Mouse (Mus musculus) gastrocnemius, adult 18-20 months (tissue): ENCODE measurements around the gene 4930564D02Rik. TPM values are rescaled to one million over a fixed set of nuclear protein-coding genes. Genes with fewer than 3 reads are reported as not detected.

ENCODE experiments used
- DNase-seq: peaks from one replicate; pipeline ENCODE4 v3.0.0; 2021; ENCODE audit warnings: low spot score
- long read RNA-seq, 2 experiments: library from polyadenylated mRNA; stranded (forward); transcript quantifications; one replicate each; pipeline ENCODE4 v2.0.0; 2021
- total RNA-seq, 2 experiments: library from RNA; stranded (reverse); gene quantifications; 2 replicates each; pipeline ENCODE4 v1.2.3; 2021

Gene 4930564D02Rik
- not detected for total RNA-seq
- long read RNA-seq, experiment 1 = 0 reads
- long read RNA-seq, experiment 2 = 0 reads

DNA sequence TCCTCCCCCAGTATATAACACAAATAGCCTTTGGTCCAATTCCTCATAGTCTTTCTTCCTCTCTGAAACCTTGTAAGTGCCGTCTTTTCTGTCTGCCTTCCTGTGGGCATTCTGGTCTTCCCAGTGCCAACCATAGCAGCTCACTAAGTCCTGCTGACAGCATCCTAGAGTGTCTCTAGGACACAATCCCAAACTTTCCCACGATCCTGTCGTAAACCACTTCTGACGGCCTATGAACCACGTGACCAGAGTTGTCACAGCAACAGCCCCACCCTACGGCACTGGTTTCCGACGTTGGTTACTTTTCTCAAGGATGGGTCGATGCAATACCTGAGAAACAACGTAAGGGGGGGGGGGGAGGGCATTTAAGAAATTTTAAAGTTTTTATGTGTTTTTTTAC is at the start of gene 4930564D02Rik:
TSS of gene 4930564D02Rik (plus strand) at position 301 of the 400 bp plus-strand sequence.
- no peak for DNase-seq

DNA sequence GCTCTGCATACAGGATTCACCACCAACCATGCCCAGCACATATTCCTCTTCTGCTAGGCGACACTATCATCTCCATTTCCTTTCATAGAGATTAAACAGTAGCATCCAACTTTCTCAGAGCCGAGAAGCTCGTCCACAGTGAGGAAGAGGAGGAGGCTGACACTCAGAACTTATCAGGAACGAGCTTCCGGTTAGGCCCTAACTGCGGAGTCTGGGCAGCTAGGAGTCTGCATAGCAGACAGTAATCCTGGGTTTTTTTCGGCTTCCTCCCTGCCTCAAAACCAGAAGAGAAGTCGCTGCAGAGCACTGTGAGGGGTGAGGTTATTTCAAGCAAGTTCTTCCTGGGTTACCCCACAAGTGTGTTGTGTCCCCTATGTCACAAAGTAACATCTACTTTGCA is 49.3 kb upstream of the 4930564D02Rik start:
- no peak for DNase-seq

DNA sequence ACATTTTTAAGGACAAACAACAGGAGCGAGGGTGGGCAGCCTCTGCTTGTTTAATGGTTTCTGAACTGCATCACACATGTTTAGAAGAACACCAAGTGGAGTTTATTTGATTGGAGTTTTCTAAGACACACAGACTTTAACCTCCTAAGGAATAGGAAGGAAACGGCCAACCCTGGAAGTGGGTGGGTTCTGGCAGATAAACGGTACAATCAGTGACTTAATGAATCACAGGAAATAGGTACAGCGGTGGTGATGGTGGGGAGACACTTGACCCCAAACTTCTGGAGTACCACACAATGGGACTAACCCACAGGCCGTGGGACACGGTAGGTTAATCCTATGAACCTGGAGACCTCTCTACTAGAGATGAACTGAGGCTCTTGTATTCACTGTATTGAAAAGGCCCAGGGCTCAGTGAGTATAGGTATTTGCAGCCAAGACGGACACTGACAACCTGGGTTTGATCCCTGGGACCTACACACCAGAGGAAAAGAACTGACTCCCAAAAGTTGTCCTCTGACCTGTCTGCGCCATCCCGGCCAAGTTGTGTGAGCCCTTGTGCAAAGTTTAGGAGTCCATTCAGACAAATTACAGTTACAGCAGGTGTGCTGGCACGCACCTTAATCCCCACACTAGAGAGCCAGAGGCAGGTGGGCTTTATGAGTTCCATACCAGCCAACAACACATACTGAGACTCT is 48.4 kb upstream of the 4930564D02Rik start:
- no peak for DNase-seq

DNA sequence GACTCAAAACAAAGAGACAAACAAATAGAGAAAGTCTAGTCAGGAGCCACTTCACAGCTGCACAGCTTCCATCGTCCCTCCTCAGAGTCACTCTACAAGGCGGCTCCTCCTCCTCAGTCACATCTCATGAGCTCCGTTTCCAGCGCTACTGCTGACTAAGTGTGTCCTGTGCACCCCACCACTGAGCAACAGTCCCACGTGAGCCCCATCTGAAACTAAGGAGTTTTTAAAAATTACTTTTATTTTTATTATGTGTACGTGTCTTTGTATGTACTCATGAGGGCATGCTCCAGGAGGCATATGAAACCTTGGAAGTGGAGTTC is 47.9 kb upstream of the 4930564D02Rik start:
- no peak for DNase-seq

DNA sequence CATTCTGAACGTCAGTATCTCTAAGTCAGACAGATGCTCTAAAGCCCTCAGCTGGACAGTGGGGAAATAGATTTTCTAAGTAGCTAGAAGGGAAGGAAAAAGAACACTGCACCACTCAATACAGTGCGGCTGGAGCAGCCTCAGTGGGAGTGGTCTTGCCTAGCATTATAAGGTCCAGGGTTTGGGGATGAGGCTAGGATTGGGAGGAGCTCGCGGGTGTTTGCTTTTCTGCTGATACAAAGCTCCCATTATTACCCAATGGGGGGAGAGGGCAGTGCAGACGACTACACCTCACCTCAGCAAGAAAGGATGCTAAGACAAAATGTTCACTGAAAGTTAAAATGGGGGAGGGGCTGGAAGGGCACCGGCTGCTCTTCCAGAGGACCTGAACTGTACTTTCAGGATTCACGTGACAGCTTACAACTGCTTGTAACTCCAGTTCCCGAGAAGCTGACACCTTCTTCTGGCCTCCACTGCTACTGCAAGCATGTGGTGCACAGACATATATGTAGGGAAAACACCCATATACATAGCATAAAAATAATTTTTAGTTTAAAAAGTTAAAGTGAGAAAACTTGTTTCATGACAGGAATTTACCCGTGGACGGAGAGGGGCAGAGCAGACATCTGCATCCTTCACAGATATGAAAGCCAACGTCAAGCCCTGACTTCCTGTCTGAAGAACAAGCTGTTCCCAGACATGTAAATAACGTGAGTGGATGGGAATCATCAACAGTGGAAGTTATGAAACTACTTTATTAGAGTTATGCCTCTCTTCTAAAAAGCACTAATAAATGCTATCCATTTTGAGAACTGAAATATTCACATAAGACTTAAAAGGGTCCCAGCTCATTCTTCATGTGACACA is 46.6 kb upstream of the 4930564D02Rik start:
- DNase-seq = peak; percentile 40

DNA sequence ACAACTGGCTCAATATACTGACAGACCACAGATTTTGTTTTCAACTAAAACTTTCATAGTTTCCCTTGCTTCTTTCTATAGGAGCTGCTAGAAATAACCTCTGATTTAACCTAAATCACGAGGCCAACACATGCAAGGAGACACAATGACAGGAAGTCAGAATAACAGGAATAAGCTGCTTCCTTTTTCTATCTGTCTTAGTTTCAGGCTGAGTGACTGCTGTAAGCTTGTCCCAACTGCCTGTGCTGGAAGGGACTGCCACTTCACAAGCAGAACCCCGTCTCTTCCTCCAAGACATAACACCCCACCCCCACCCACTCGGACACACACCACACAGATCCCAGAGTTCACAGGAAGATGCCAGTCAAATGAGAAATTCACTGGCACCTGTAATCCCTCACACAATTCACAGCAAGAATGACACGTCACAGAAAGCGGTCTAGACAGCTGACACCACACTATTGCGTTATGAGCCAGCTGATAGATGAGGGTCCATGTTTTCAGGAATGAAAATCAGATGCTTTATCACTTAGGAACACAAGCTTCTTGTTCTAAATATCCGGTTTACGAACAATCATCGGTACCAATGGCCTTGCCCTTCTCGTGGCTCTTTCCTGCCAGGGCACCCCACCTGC is 43.2 kb upstream of the 4930564D02Rik start:
- no peak for DNase-seq

DNA sequence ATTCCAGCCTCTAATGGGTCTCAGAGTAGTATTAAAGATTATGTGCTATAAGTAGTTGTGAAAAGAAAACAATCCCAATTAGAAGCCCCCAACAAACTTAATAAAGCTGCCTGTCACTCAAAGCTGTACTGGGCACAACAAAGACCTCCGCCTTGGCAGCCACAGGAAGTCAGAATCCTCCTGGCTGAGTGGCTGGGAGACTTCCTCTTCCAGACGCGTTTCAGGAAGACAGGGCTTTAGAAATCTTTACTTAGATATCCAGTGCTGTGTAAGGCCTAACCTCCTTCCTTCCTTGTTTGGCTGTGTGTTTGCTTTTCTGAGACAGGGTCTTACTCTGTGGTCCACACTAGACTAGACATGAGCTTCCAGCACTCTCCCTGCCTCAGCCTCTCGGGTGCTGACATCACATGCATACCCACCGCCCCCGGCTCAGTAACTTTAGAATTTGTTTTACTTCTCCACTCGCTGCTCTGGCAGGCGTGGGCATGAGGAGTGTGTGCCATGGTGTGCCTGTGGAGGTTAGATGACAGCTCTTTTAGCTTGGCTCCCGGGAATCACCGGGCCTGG is 30.3 kb upstream of the 4930564D02Rik start:
- no peak for DNase-seq

DNA sequence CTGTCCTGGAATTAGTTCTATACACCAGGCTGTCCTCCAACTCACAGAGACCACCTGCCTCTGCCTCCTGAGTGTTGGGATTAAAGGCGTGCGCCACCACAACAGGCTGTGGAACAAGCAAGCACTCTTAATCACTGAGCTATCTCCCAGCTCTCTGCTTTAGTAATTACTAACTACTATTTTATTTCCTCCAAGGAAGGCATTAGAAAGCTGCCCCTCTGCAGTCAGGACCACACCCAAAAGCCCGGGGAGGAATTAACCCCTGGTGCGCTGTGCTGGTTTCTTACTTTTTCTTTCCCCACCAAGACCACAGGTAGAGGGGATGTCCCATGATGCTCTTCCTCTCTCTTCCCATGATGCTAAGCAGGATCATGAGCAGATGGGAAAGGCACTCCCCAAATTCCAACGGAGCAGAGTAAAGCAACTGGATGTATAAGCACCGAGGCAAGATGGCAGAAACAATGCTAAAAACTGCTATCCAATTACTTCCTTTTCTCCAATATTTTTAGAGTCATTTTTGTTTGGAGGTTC is 29.3 kb upstream of the 4930564D02Rik start:
- no peak for DNase-seq

DNA sequence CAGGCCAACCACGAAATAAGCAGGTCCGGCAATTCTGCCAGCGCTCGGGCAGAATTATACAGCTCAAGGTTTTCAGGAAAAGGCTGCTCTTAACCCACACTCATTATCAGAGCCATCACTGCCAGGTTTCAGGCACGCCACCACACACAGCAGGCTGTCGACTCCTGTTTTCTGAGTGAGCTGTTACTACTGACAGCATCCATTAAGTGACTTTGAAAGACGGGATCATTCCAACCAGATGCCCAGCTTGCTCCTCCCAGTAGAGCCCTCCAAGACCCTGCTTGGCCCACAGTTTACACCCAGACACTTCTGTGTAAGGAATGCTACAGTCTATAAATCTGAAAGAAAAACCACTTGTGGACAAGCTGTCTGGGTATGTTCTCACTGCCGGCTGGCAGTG is 26.6 kb upstream of the 4930564D02Rik start:
- no peak for DNase-seq

DNA sequence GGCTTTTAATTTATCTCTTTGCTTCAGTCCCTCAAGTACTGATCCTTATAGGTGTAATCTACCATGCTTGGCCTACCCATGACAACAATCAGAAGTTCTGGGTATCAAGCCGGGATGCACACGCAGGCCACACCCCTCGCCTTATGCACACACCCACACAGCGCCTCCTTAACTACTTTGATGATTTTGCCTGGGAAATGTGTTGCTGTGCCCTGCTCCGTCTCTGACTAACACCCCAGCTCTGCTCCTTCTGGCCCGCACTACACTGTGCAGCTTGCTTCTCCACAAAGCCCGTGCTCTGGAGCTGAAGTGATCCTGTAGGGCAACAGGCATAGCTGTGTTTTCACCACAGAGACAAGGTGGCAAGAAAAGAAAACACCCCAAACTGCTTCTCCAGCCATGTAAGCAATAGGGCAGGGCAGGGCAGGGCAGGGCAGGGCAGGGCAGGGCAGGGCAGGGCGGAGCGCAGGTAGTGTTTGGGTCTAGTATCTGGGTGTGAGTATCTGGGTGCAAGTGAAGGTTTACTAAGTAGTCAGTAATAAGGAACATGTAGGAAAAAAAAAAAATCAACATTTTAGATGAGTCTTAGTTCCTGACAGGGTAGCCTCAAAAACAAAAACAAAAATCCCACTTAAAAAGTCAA is 25.5 kb upstream of the 4930564D02Rik start:
- DNase-seq = no peak

DNA sequence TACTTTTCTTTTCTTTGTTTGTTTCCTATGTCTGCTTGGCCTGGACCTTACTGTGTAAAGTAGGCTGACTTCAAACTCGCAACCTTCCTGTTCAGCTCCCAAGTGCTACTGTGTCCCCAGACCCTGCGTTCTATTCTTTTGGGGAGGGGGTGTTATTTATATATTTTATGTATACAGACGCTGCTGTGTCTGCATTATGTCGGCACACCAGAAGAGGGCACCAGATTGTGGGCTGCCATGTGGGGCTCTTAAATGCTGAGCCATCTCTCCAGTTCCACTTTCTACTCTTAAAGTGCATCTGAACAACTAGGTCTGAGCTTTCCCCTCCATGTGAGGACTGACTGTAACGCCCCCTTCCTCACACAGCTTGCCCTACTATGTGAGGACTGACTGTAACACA is 22.9 kb upstream of the 4930564D02Rik start:
- no peak for DNase-seq

DNA sequence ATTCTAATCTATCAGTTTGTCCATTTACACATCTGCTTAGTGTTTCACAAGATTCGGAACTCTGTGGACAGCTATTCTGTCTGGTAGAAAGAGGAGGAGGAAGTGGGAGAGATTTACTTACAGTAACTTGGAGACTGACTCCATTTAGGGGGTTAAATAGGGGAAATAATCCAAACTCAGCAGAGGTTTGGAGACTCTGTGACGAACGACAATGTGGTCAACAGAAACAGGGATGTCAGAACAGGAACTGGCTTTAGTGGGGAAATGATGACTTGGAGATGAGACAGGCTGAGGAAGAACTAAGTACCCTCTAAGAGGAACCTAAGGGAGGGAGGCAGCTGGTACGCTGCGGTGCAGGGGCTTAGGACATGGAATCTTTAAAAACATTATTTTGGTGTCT is 19.8 kb upstream of the 4930564D02Rik start:
- DNase-seq = no peak

DNA sequence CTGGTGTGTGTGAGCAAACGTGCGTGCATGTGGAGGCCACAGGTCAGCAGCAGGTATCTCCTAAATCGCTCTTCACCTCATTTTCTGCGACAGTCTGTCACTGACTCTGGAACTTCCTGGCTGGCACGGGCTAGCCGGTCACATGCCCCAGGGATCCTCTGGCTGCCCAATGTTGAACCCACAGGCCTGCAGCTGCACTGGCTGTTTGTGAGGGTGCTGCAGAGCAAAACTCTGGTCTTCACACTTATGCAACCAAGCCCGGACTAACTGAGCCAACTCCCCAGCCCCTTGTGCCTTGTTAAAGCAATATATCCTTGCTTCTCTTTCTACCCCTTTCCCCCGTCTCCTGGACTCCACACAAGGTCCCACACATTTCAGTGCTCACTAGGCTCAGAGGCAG is 19.0 kb upstream of the 4930564D02Rik start:
- DNase-seq = peak; percentile 58

DNA sequence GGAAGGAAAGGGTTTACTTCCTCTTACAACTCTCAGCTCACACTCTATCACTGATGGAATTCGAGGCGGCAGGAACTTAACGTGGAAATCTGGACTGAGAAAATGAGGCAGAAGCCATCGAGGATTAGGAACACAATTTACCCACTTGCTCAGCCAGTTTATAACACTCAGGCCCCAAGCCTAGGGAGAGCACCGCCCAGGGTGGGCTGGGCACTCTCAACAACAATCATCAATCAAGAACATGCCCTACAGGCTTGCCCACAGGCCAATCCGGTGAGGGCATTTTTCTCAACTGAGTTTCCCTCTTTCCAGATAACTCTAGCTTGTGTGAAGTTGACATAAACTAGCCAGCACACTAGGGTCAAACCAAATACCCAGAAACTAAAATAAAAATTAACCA is 16.8 kb upstream of the 4930564D02Rik start:
- DNase-seq = no peak

DNA sequence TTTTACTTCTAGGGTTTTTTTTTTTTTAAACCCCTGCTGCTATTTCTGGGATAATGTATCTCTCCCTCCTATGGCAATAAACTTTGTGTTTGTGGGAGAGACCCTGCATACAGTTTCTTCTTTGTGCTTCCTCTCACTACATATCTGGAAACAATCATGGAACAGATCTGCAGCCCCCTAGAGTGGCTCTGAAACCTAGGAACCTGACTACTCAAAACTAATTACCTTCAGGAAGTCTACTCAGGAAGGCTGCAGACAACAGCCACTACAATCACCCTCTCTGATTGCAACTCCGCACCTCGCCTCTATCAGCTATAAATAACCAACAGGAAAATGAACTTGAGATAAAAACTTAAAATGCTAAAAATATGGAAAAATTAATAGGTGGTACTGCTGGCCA is 15.5 kb upstream of the 4930564D02Rik start:
- DNase-seq = no peak

DNA sequence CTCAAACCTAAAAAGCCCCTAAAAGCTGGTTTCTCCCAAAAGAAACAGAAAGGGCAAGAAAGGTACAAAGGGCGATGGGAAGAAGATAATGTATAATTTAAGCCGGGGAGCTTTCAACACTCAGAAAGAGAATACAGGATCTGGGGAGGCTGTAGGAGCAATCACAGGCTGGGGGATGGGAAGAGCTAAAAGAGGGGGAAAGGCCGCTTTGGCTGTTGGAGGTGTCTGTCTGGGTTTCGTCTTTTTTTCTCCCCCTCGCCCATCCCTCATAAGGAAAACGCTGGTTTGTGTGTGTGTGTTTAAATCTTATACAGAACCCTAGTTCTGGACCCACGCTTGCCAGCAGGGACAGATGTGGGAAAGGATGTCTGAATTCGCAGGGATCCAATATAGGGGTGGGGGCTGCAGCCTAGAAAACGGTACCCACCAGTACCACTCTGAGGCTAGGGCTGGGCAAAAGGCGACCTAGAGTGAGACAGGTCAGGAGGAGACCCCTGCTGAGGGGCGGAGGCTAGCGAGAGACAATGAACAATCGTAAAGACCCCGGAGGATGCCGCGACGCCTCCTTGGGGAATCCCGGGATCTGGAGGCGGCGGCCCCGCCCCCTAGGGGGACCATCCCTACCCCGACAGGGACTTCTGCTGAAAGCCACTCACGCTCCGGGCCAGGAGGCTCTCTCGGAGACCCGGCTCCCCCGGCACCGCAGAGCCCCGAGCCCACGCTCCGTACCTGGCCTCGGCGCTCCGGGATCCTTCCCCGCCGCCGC is 14.3 kb upstream of the 4930564D02Rik start:
- DNase-seq = no peak

DNA sequence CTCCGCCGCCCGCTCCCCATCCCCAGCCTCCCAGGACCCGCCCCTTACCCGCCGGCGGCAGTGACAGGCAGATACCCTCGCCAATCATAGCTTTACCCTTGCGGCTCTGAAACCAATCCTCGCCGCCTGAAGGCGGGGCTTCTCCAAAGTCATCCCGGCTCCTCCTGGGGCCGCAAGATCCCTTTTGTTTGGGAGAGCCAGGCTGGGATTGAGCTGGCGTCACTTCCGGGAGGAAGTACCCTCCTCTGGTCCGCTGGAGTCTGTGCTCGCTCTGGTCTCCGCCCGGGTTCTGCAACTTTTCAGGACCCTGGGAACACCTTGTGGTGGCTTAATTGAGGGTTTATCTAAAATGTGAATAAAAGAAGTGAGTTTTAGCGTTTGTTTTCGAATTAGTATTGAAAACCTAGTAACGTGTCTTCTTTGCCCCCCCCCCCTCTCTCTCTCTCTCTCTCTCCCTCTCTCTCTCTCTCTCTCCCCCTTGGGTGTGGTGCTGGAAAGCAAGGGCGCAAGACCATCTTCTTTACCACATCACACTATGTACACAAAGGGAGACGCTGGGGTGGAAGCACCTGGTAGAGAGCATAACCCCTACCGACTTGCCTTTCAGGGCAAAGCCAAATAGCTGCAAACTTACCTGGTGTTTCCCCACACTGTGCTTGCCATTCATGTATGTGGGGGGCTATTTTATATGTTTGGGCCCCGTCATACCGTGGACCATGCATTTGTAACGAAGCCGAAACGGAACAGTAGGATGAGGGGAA is 13.5 kb upstream of the 4930564D02Rik start, which contains the start of gene Cttnbp2nl:
TSS of gene Cttnbp2nl (minus strand) at position 210 of the 761 bp plus-strand sequence.
- DNase-seq = peak; percentile 99

DNA sequence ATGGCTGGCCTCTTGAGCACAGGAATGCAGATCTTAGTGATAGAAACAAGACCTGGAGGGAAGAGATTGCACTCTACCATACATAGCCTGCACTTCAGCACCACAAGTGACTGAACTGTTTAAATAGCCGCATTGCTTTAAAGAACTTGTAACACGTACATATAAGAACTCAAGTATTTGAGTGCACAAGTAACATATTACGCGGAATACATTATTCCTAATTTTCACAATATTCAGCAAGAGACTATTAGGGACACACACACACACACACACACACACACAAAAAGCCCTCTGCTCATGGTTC is 13.0 kb upstream of the 4930564D02Rik start:
- DNase-seq = no peak

DNA sequence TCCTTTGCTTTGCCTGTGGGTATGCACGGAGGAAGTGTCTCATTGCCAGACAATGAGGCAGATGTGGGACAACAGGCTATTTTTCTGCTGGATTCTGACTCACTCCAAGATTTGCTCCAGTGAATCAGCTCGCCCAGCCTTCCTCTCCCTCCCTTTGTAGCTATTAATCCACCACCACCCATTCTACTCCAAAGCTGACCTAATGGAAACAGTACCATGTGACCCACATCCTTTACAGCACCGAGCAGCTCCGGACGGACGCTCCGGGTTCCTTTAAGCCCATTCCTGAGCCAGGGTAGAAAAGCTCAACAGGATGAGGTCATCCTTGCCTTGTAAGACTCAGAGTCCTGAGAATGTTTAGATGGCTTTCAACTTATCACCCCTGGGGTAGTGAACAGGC is 11.7 kb upstream of the 4930564D02Rik start:
- peak; percentile 76 for DNase-seq

DNA sequence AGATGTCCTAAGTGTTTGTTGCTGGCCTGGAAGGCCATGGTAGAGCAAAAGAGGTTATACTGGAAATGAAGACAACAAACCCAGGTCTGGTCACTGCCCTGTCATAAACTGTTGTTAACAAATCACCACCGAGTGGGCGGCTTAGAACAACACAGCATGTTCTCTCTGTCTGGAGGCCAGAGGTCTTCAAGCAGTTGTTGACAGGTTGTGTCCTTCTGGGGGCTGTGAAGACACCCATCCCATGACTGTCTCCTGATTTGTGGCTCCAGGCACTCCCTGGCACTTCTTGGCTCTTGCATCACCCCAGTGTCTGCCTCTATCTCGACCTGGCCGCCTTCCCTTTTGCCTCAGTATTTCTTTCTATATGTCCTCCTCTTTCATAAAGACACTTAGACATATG is 11.0 kb upstream of the 4930564D02Rik start:
- no peak for DNase-seq
